Mouse (Mus musculus): ENCODE measurements at regions not wholly inside any gene's neighbourhood (a gene's known extent, or its start where the extent isn't known, plus 50 kb on each side); places are given as distances from the start of the nearest gene placed in this dataset.

GRCm38 (mm10) chr13:84378553-84379332 lies 156.6 kb downstream of the Tmem161b start:
- Histone ChIP-seq H3K4me1 (ENCODE audit: control insufficient read depth, insufficient read depth, low read length) (no peaks in the 10 kb centered on the region), H3K4me3 (ENCODE audit: low read length) (no peak overlapping the region), H3K36me3 (ENCODE audit: control insufficient read depth, insufficient read depth) (no peaks in the 10 kb centered on the region), H3K9ac (ENCODE audit: low read length) (no peak overlapping the region), H3K27ac (ENCODE audit: low read length) (no peak overlapping the region), H3K4me2 (ENCODE audit: low read depth, low read length) (no peak overlapping the region), H3K27me3 (ENCODE audit: control insufficient read depth, insufficient read depth, low read length) (no peaks in the 10 kb centered on the region), H3K9me3 (replicated peaks; ENCODE audit: control insufficient read depth, low read length) (peaks cover 2% of the 10 kb centered on the region)
- WGBS, result 84% methylated on average over 5 of the region's 5 CpGs
- ATAC-seq (replicated peaks; ENCODE audit: extremely low read depth, insufficient read depth, low FRiP score), result no peak

- Histone ChIP-seq H3K9ac (ENCODE audit: low read length) (no peak overlapping the region), H3K27me3 (ENCODE audit: control insufficient read depth, insufficient read depth, low read length) (no peaks in the 10 kb centered on the region), H3K27ac (ENCODE audit: low read length) (no peak overlapping the region), H3K4me1 (ENCODE audit: control insufficient read depth, insufficient read depth, low read length) (no peaks in the 10 kb centered on the region), H3K4me2 (ENCODE audit: low read depth, low read length) (no peak overlapping the region), H3K36me3 (ENCODE audit: control insufficient read depth, insufficient read depth) (no peaks in the 10 kb centered on the region), H3K9me3 (replicated peaks; ENCODE audit: control insufficient read depth, low read length) (no peaks in the 10 kb centered on the region), H3K4me3 (ENCODE audit: low read length) (no peak overlapping the region)
- ATAC-seq (replicated peaks; ENCODE audit: extremely low read depth, insufficient read depth, low FRiP score), result no peak
- 80% methylated on average over 3 of the region's 3 CpGs for WGBS
Observed at GRCm38 (mm10) chr13:84391554-84391953, 169.5 kb downstream of the Tmem161b start.

GRCm38 (mm10) chr13:84398476-84399344 lies 176.6 kb downstream of the Tmem161b start:
- H3K27ac ChIP-seq (ENCODE audit: low read length), result no peak overlapping the region
- no peak overlapping the region for H3K4me2 ChIP-seq (ENCODE audit: low read depth, low read length)
- H3K9me3 ChIP-seq (replicated peaks; ENCODE audit: control insufficient read depth, low read length), result no peaks in the 10 kb centered on the region
- H3K9ac ChIP-seq (ENCODE audit: low read length), result no peak overlapping the region
- no peaks in the 10 kb centered on the region for H3K4me1 ChIP-seq (ENCODE audit: control insufficient read depth, insufficient read depth, low read length)
- ATAC-seq (replicated peaks; ENCODE audit: extremely low read depth, insufficient read depth, low FRiP score), result no peak
- H3K4me3 ChIP-seq (ENCODE audit: low read length), result no peak overlapping the region
- no peaks in the 10 kb centered on the region for H3K36me3 ChIP-seq (ENCODE audit: control insufficient read depth, insufficient read depth)
- no peaks in the 10 kb centered on the region for H3K27me3 ChIP-seq (ENCODE audit: control insufficient read depth, insufficient read depth, low read length)
- 56% methylated on average over 7 of the region's 7 CpGs for WGBS

GRCm38 (mm10) chr13:84399345-84400170 lies 177.5 kb downstream of the Tmem161b start:
- no peaks in the 10 kb centered on the region for H3K4me1 ChIP-seq (ENCODE audit: control insufficient read depth, insufficient read depth, low read length)
- H3K36me3 ChIP-seq (ENCODE audit: control insufficient read depth, insufficient read depth), result no peaks in the 10 kb centered on the region
- no peaks in the 10 kb centered on the region for H3K9me3 ChIP-seq (replicated peaks; ENCODE audit: control insufficient read depth, low read length)
- no peak overlapping the region for H3K4me2 ChIP-seq (ENCODE audit: low read depth, low read length)
- no peak overlapping the region for H3K9ac ChIP-seq (ENCODE audit: low read length)
- H3K27me3 ChIP-seq (ENCODE audit: control insufficient read depth, insufficient read depth, low read length), result no peaks in the 10 kb centered on the region
- H3K27ac ChIP-seq (ENCODE audit: low read length), result no peak overlapping the region
- 44% methylated on average over 3 of the region's 3 CpGs for WGBS
- H3K4me3 ChIP-seq (ENCODE audit: low read length), result no peak overlapping the region
- no peak for ATAC-seq (replicated peaks; ENCODE audit: extremely low read depth, insufficient read depth, low FRiP score)

GRCm38 (mm10) chr13:84401006-84401405 lies 178.9 kb downstream of the Tmem161b start:
- Histone ChIP-seq H3K36me3 (ENCODE audit: control insufficient read depth, insufficient read depth) (no peaks in the 10 kb centered on the region), H3K4me2 (ENCODE audit: low read depth, low read length) (no peak overlapping the region), H3K9me3 (replicated peaks; ENCODE audit: control insufficient read depth, low read length) (no peaks in the 10 kb centered on the region), H3K27ac (ENCODE audit: low read length) (no peak overlapping the region), H3K4me3 (ENCODE audit: low read length) (no peak overlapping the region), H3K27me3 (ENCODE audit: control insufficient read depth, insufficient read depth, low read length) (no peaks in the 10 kb centered on the region), H3K4me1 (ENCODE audit: control insufficient read depth, insufficient read depth, low read length) (no peaks in the 10 kb centered on the region), H3K9ac (ENCODE audit: low read length) (no peak overlapping the region)
- ATAC-seq (replicated peaks; ENCODE audit: extremely low read depth, insufficient read depth, low FRiP score), result no peak

- no peak for ATAC-seq (replicated peaks; ENCODE audit: extremely low read depth, insufficient read depth, low FRiP score)
Observed at GRCm38 (mm10) chr13:84404566-84405194, 182.6 kb downstream of the Tmem161b start.

GRCm38 (mm10) chr13:84434444-84434843 lies 212.3 kb downstream of the Tmem161b start:
- WGBS, result 56% methylated on average over 2 of the region's 2 CpGs
- H3K4me3 ChIP-seq (ENCODE audit: low read length), result no peak overlapping the region

More at GRCm38 (mm10) chr13:84404566-84405194, 182.6 kb downstream of the Tmem161b start:
- no peak overlapping the region for H3K27ac ChIP-seq (ENCODE audit: low read length)
- 75% methylated on average over 19 of the region's 19 CpGs for WGBS
- no peaks in the 10 kb centered on the region for H3K36me3 ChIP-seq (ENCODE audit: control insufficient read depth, insufficient read depth)
- no peaks in the 10 kb centered on the region for H3K9me3 ChIP-seq (replicated peaks; ENCODE audit: control insufficient read depth, low read length)
- H3K4me1 ChIP-seq (ENCODE audit: control insufficient read depth, insufficient read depth, low read length), result no peaks in the 10 kb centered on the region
- H3K4me3 ChIP-seq (ENCODE audit: low read length), result no peak overlapping the region
- no peak overlapping the region for H3K9ac ChIP-seq (ENCODE audit: low read length)
- no peaks in the 10 kb centered on the region for H3K27me3 ChIP-seq (ENCODE audit: control insufficient read depth, insufficient read depth, low read length)
- no peak overlapping the region for H3K4me2 ChIP-seq (ENCODE audit: low read depth, low read length)

GRCm38 (mm10) chr13:84437586-84438443 lies 215.7 kb downstream of the Tmem161b start:
- ATAC-seq (replicated peaks; ENCODE audit: extremely low read depth, insufficient read depth, low FRiP score), result no peak
- Histone ChIP-seq H3K9me3 (replicated peaks; ENCODE audit: control insufficient read depth, low read length) (no peaks in the 10 kb centered on the region), H3K27ac (ENCODE audit: low read length) (no peak overlapping the region), H3K4me3 (ENCODE audit: low read length) (no peak overlapping the region), H3K4me2 (ENCODE audit: low read depth, low read length) (no peak overlapping the region), H3K27me3 (ENCODE audit: control insufficient read depth, insufficient read depth, low read length) (no peaks in the 10 kb centered on the region), H3K4me1 (ENCODE audit: control insufficient read depth, insufficient read depth, low read length) (no peaks in the 10 kb centered on the region), H3K9ac (ENCODE audit: low read length) (no peak overlapping the region), H3K36me3 (ENCODE audit: control insufficient read depth, insufficient read depth) (no peaks in the 10 kb centered on the region)
- WGBS, result 68% methylated on average over 5 of the region's 5 CpGs

More at GRCm38 (mm10) chr13:84434444-84434843, 212.3 kb downstream of the Tmem161b start:
- H3K9me3 ChIP-seq (replicated peaks; ENCODE audit: control insufficient read depth, low read length), result no peaks in the 10 kb centered on the region
- no peaks in the 10 kb centered on the region for H3K27me3 ChIP-seq (ENCODE audit: control insufficient read depth, insufficient read depth, low read length)
- H3K4me2 ChIP-seq (ENCODE audit: low read depth, low read length), result no peak overlapping the region
- ATAC-seq (replicated peaks; ENCODE audit: extremely low read depth, insufficient read depth, low FRiP score), result no peak
- no peaks in the 10 kb centered on the region for H3K36me3 ChIP-seq (ENCODE audit: control insufficient read depth, insufficient read depth)
- no peaks in the 10 kb centered on the region for H3K4me1 ChIP-seq (ENCODE audit: control insufficient read depth, insufficient read depth, low read length)
- H3K27ac ChIP-seq (ENCODE audit: low read length), result no peak overlapping the region
- no peak overlapping the region for H3K9ac ChIP-seq (ENCODE audit: low read length)

Measured in heart, embryonic 16.5 days (tissue).